Mouse (Mus musculus) heart, adult 8-10 months (tissue): ENCODE data around the gene S1pr2. TPM values are rescaled to one million over a fixed set of nuclear protein-coding genes. Genes with fewer than 3 reads are reported as not detected.

Experiments
- DNase-seq: peaks from one replicate; pipeline ENCODE4 v3.0.0; 2022; ENCODE audit warnings: low spot score
- microRNA-seq: library from miRNA; unstranded; fragments of <30 nt; microRNA quantifications from one replicate; pipeline ENCODE4 v1.2.0, GENCODE M21; 2022
- total RNA-seq, 4 experiments: library from RNA; stranded (reverse); gene quantifications; 2 replicates each; pipeline ENCODE4 v1.2.4; 2022

S1pr2 gene
- total RNA-seq, 4 experiments from 2014 or later: 1.8 to 6.8 (median 4.6) TPM

- DNase-seq: no peak
Observed at GRCm38 (mm10) chr9:20966747-20967146, 9.8 kb downstream of the S1pr2 start.

GRCm38 (mm10) chr9:20966008-20966407 lies 10.6 kb downstream of the S1pr2 start:
- DNase-seq: no peak

- no peak for DNase-seq
Observed at GRCm38 (mm10) chr9:20965606-20966005, 11.0 kb downstream of the S1pr2 start.

GRCm38 (mm10) chr9:20961557-20961956 lies 15.0 kb downstream of the S1pr2 start:
- DNase-seq: no peak

- DNase-seq: no peak
Observed at GRCm38 (mm10) chr9:20959430-20959938, 17.1 kb downstream of the S1pr2 start, which contains the start of gene Dnmt1. Gene Dnmt1, minus strand, starts transcription at chr9:20959888.

GRCm38 (mm10) chr9:20956989-20957388 lies 19.6 kb downstream of the S1pr2 start:
- DNase-seq: no peak

GRCm38 (mm10) chr9:20952520-20953227 lies 23.9 kb downstream of the S1pr2 start:
- DNase-seq: peak; percentile 92

- DNase-seq: no peak
Observed at GRCm38 (mm10) chr9:20951966-20952519, 24.5 kb downstream of the S1pr2 start.

- DNase-seq: peak; percentile 36
Observed at GRCm38 (mm10) chr9:20951441-20951840, 25.1 kb downstream of the S1pr2 start.

GRCm38 (mm10) chr9:20950419-20950818 lies 26.2 kb downstream of the S1pr2 start:
- no peak for DNase-seq

GRCm38 (mm10) chr9:20946066-20946880 lies 30.3 kb downstream of the S1pr2 start:
- DNase-seq: no peak

GRCm38 (mm10) chr9:20944697-20945370 lies 31.7 kb downstream of the S1pr2 start:
- DNase-seq: no peak

- DNase-seq: no peak
Observed at GRCm38 (mm10) chr9:20943911-20944310, 32.7 kb downstream of the S1pr2 start.

GRCm38 (mm10) chr9:20943396-20943795 lies 33.2 kb downstream of the S1pr2 start:
- no peak for DNase-seq

- no peak for DNase-seq
Observed at GRCm38 (mm10) chr9:20923258-20923657, 53.3 kb downstream of the S1pr2 start.

- no peak for DNase-seq
Observed at GRCm38 (mm10) chr9:20916160-20916559, 60.4 kb downstream of the S1pr2 start.

Small RNA genes lying within 50 kb of the gene (microRNA-seq; reads per million reads assigned to microRNA genes)
- gene Mir7081: not detected

Other genes with a start within 250 kb of the S1pr2 start
- gene Olfm2, start 230.4 kb downstream of the S1pr2 start, total RNA-seq: under 1 TPM in 3 of 4 experiments, not detected in 1; 0.16 to 0.22 (median 0.22) TPM
- 10 to 100 TPM in 1 of 4 experiments, 1 to 10 TPM in 3; 5.6 to 10.2 (median 6.4) TPM for gene Col5a3, start 161.7 kb downstream of the S1pr2 start, total RNA-seq
- gene Rdh8, start 158.3 kb downstream of the S1pr2 start, total RNA-seq: not detected
- 1 to 10 TPM; 3.4 to 6.0 (median 4.8) TPM for gene A230050P20Rik, start 108.1 kb downstream of the S1pr2 start, total RNA-seq
- 1 to 10 TPM; 3.7 to 5.7 (median 4.8) TPM for gene Angptl6, start 97.1 kb downstream of the S1pr2 start, total RNA-seq
- 1 to 10 TPM; 7.0 to 7.4 (median 7.1) TPM for gene Ppan, start 88.6 kb downstream of the S1pr2 start, total RNA-seq
- 100 to 1,000 TPM; 106 to 121 (median 110) TPM for gene Eif3g, start 78.2 kb downstream of the S1pr2 start, total RNA-seq
- 10 to 100 TPM; 10.8 to 14.5 (median 12.3) TPM for gene Dnmt1, start 16.9 kb downstream of the S1pr2 start, total RNA-seq
- 100 to 1,000 TPM; 135 to 142 (median 136) TPM for gene Mrpl4, start 26.0 kb upstream of the S1pr2 start, total RNA-seq
- gene Icam1, start 39.2 kb upstream of the S1pr2 start, total RNA-seq: 10 to 100 TPM in 2 of 4 experiments, 1 to 10 TPM in 2; 7.5 to 11.3 (median 9.9) TPM
- gene Icam4, start 52.6 kb upstream of the S1pr2 start, total RNA-seq: 1 to 10 TPM in 1 of 4 experiments, under 1 TPM in 3; 0.27 to 1.9 (median 0.74) TPM
- under 1 TPM in 1 of 4 experiments, not detected in 3; 0.12 TPM for gene Icam5, start 55.3 kb upstream of the S1pr2 start, total RNA-seq
- not detected for gene Zglp1, start 90.3 kb upstream of the S1pr2 start, total RNA-seq
- under 1 TPM in 1 of 4 experiments, not detected in 3; 0.38 TPM for gene Gm49373, start 96.3 kb upstream of the S1pr2 start, total RNA-seq
- 10 to 100 TPM; 36.4 to 53.0 (median 41.0) TPM for gene Fdx1l, start 96.8 kb upstream of the S1pr2 start, total RNA-seq
- gene Gm38431, start 115.2 kb upstream of the S1pr2 start, total RNA-seq: 1 to 10 TPM in 1 of 4 experiments, under 1 TPM in 3; 0.26 to 1.6 (median 0.36) TPM
- gene Raver1, start 115.2 kb upstream of the S1pr2 start, total RNA-seq: 10 to 100 TPM; 25.7 to 26.2 (median 26.0) TPM
- gene Tyk2, start 154.5 kb upstream of the S1pr2 start, total RNA-seq: 1 to 10 TPM; 8.6 to 9.1 (median 8.7) TPM
- 100 to 1,000 TPM; 138 to 170 (median 157) TPM for gene Cdc37, start 173.2 kb upstream of the S1pr2 start, total RNA-seq
- gene Pde4a, start 188.9 kb upstream of the S1pr2 start, total RNA-seq: 10 to 100 TPM; 48.5 to 75.4 (median 62.1) TPM